Mouse (Mus musculus): Measurements from ENCODE around the gene Gm26602.

- no peak for TF ChIP-seq CHD2 (IDR thresholded peaks at IDR 0.05; ENCODE audit: low read depth, low read length)
- no peak for TF ChIP-seq MAFK (IDR thresholded peaks at IDR 0.05; ENCODE audit: insufficient read depth, low read depth, low read length)
- TF ChIP-seq ZNF384 (IDR thresholded peaks at IDR 0.05; ENCODE audit: low read depth, low read length): no peak
Measured at GRCm38 (mm10) chr10:79927324-79928029, 16.8 kb downstream of the Gm26602 start.

Data from ES-E14 (cell line).